Comparison of ENCODE assay signal across 8 mouse cellular contexts in the genomic region with DNA sequence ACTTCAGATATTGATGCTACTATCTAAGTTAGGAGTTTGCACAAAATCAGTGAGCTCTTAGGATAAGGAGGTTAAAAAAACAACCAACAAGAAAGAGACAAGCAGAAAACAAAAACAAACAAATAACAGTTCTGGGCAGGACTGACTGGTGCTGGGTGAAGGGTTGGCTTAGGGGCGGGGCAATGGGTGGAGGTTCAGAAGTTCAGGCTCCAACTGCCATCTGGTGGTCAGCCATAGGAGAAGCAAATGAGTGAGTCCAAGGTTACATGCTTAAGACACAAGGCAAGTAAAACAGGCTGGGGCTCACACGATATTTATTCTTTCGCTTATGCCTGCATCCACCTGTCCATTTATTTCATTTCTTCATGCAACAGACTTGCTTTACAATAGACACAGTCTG. TPM values are rescaled to one million over a fixed set of nuclear protein-coding genes. Genes with fewer than 3 reads are reported as not detected.
DNase-seq lines count a peak whose midpoint lies in the region; ATAC-seq and TF ChIP-seq lines count a peak whose summit lies in the region.

No protein-coding gene starts in this region.

- WGBS in kidney, adult 2 months: 18% methylated on average over 3 of the region's 3 CpGs
- WGBS in midbrain, embryonic 14.5 days: 37% methylated on average over 3 of the region's 3 CpGs
- 16% methylated on average over 3 of the region's 3 CpGs for WGBS in small intestine, adult 2 months

- no peak overlapping the region for H3K27ac ChIP-seq in kidney, adult 2 months (ENCODE audit: insufficient read depth, low read depth, low read length)
- H3K27ac ChIP-seq in midbrain, embryonic 14.5 days (replicated peaks; ENCODE audit: low read depth, low read length): no peak overlapping the region
- no peak overlapping the region for H3K27ac ChIP-seq in small intestine, adult 2 months (ENCODE audit: insufficient read depth, low read depth, low read length)

- peak; percentile 81 for ATAC-seq in midbrain, embryonic 14.5 days (ENCODE audit: low FRiP score, low TSS enrichment)

- no peak overlapping the region for H3K4me3 ChIP-seq in kidney, adult 2 months (ENCODE audit: insufficient read depth, low read depth, low read length)
- no peak overlapping the region for H3K4me3 ChIP-seq in midbrain, embryonic 14.5 days (replicated peaks; ENCODE audit: low read depth, low read length)
- H3K4me3 ChIP-seq in small intestine, adult 2 months (ENCODE audit: low read depth, low read length): no peak overlapping the region

- TF ChIP-seq POLR2A in kidney, adult 2 months (IDR thresholded peaks at IDR 0.05; ENCODE audit: low read depth, low read length): no peak
- TF ChIP-seq POLR2A in small intestine, adult 2 months (IDR thresholded peaks at IDR 0.05; ENCODE audit: low read depth, low read length): no peak

- no peaks in the 10 kb centered on the region for H3K4me1 ChIP-seq in kidney, adult 2 months (ENCODE audit: control insufficient read depth, insufficient read depth, low read length)
- no peaks in the 10 kb centered on the region for H3K4me1 ChIP-seq in midbrain, embryonic 14.5 days (ENCODE audit: control insufficient read depth, insufficient read depth, low read length)
- no peaks in the 10 kb centered on the region for H3K4me1 ChIP-seq in small intestine, adult 2 months (ENCODE audit: control insufficient read depth, insufficient read depth, insufficient read length, low read length)

- peak; percentile 28 for DNase-seq in ovary, adult 18-20 months (ENCODE audit: low spot score)
- DNase-seq in ovary, postnatal 10 days (ENCODE audit: low spot score): no peak
- peak; percentile 70 for DNase-seq in embryo, embryonic 10 days (ENCODE audit: low spot score)
- peak; percentile 24 to 41 for DNase-seq in gastrocnemius, postnatal 36 days
- peak; percentile 72 for DNase-seq in kidney, adult 2 months
- DNase-seq in left cerebral cortex, postnatal 4 days: peak; percentile 61
- DNase-seq in midbrain, embryonic 14.5 days: peak; percentile 74

- no peaks in the 10 kb centered on the region for H3K9me3 ChIP-seq in midbrain, embryonic 14.5 days (ENCODE audit: control insufficient read depth, low read length)

- H3K4me2 ChIP-seq in midbrain, embryonic 14.5 days (ENCODE audit: low read length): no peak overlapping the region

- TF ChIP-seq CTCF in kidney, adult 2 months (conservative IDR thresholded peaks at IDR 0.05; ENCODE audit: insufficient read depth, insufficient read length, low read depth, low read length): peak; percentile 73
- TF ChIP-seq CTCF in small intestine, adult 2 months (IDR thresholded peaks at IDR 0.05; ENCODE audit: extremely low read depth, insufficient read length, insufficient replicate concordance, low read depth, low read length): peak; percentile 62; the same call in 1 of the 2 replicates

- no peaks in the 10 kb centered on the region for H3K36me3 ChIP-seq in kidney, adult 2 months (ENCODE audit: control insufficient read depth, insufficient read depth, low read length)
- no peaks in the 10 kb centered on the region for H3K36me3 ChIP-seq in midbrain, embryonic 14.5 days (ENCODE audit: control insufficient read depth, insufficient read depth, low read length)
- H3K36me3 ChIP-seq in small intestine, adult 2 months (ENCODE audit: control insufficient read depth, insufficient read depth, low read length): no peaks in the 10 kb centered on the region

- intact Hi-C loops in gastrocnemius, postnatal 36 days (cut with DNase I): loop anchor here (2.0 kb wide), 2 partner anchors 86 to 628 kb away; no protein-coding TSS in a partner anchor
- intact Hi-C loops in left cerebral cortex, postnatal 4 days (cut with DNase I): loop anchor here (10.0 kb wide), 2 partner anchors 666 to 1346 kb away; a partner anchor contains a TSS

- H3K9ac ChIP-seq in midbrain, embryonic 14.5 days (replicated peaks; ENCODE audit: low read length): no peak overlapping the region

- no peaks in the 10 kb centered on the region for H3K27me3 ChIP-seq in kidney, adult 2 months (replicated peaks; ENCODE audit: control insufficient read depth, insufficient read depth, low read length)
- H3K27me3 ChIP-seq in midbrain, embryonic 14.5 days (ENCODE audit: control insufficient read depth, insufficient read depth, low read length): no peaks in the 10 kb centered on the region
- H3K27me3 ChIP-seq in small intestine, adult 2 months (ENCODE audit: control insufficient read depth, insufficient read depth, low read length): no peaks in the 10 kb centered on the region

RNA-seq across cellular contexts. Expression of a gene that starts 13.8 kb away (rescaled TPM):
- total RNA-seq in gastrocnemius, postnatal 36 days (2021): 10 to 100 TPM; 29.8 to 37.4 TPM
- 38.4 and 47.9 TPM in 2 replicates for polyA plus RNA-seq in kidney, adult 2 months (2012; rRNA removed)
- 10 to 100 TPM; 36.9 to 41.0 TPM for total RNA-seq in left cerebral cortex, postnatal 4 days (2021)
- 29.0 and 29.3 TPM in 2 replicates for polyA plus RNA-seq in midbrain, embryonic 14.5 days (2014; fragmentation: Nextera tagmentation; extraction: Ambion mirVana)
- 5.7 and 11.1 TPM in 2 replicates for polyA plus RNA-seq in small intestine, adult 2 months (2012; rRNA removed)

RNA-seq across cellular contexts. Expression of a gene that starts 37.8 kb away (rescaled TPM):
- total RNA-seq in gastrocnemius, postnatal 36 days (2021): under 1 TPM in 1 of 2 experiments, not detected in 1; 0.18 TPM
- polyA plus RNA-seq in kidney, adult 2 months (2012; rRNA removed): 0.54 and 0.70 TPM in 2 replicates
- not detected for total RNA-seq in left cerebral cortex, postnatal 4 days (2021)
- 0.35 TPM in 1 of 2 replicates, not detected in the other for polyA plus RNA-seq in midbrain, embryonic 14.5 days (2014; fragmentation: Nextera tagmentation; extraction: Ambion mirVana)
- polyA plus RNA-seq in small intestine, adult 2 months (2012; rRNA removed): 0.25 and 0.27 TPM in 2 replicates

RNA-seq across cellular contexts. Expression of a gene that starts 44.3 kb away (rescaled TPM):
- total RNA-seq in gastrocnemius, postnatal 36 days (2021): under 1 TPM; 0.12 to 0.23 TPM
- not detected in 2 replicates for polyA plus RNA-seq in kidney, adult 2 months (2012; rRNA removed)
- not detected for total RNA-seq in left cerebral cortex, postnatal 4 days (2021)
- polyA plus RNA-seq in midbrain, embryonic 14.5 days (2014; fragmentation: Nextera tagmentation; extraction: Ambion mirVana): not detected in 2 replicates
- polyA plus RNA-seq in small intestine, adult 2 months (2012; rRNA removed): not detected in 2 replicates

RNA-seq across cellular contexts. Expression of a gene that starts 51.5 kb away (rescaled TPM):
- not detected for total RNA-seq in gastrocnemius, postnatal 36 days (2021)
- polyA plus RNA-seq in kidney, adult 2 months (2012; rRNA removed): not detected in 2 replicates
- total RNA-seq in left cerebral cortex, postnatal 4 days (2021): not detected
- not detected in 2 replicates for polyA plus RNA-seq in midbrain, embryonic 14.5 days (2014; fragmentation: Nextera tagmentation; extraction: Ambion mirVana)
- polyA plus RNA-seq in small intestine, adult 2 months (2012; rRNA removed): not detected in 2 replicates
